Mouse (Mus musculus) lung, embryonic 14.5 days (tissue): ENCODE results near the gene Gm26661. TPM values are rescaled to one million over a fixed set of nuclear protein-coding genes. Genes with fewer than 3 reads are reported as not detected.
A peak's percentile ranks its signal among the peaks of the same experiment; 100 is the strongest.

Experiments used
- ATAC-seq: fragments of 200-750 bp; cut with Nextera tagmentation; 2 replicates; pipeline ENCODE4 v1.8.0; 2017; ENCODE audit warnings: mild to moderate bottlenecking, moderate TSS enrichment, moderate library complexity; ENCODE audit not compliant: insufficient read depth
- DNase-seq: peaks from one replicate; pipeline ENCODE4 v3.0.0-alpha.2; 2015
- H3K27ac ChIP-seq: fragments of 300-500 bp; sonication (generic); 2 replicates; pipeline ENCODE4 v1.5.1; 2014; ENCODE audit warnings: low read depth, mild to moderate bottlenecking, moderate library complexity
- H3K27me3 ChIP-seq: fragments of 300-500 bp; sonication (generic); 2 replicates; pipeline ENCODE4 v1.6.1; 2014; ENCODE audit warnings: low read length, control low read depth; ENCODE audit not compliant: insufficient read depth
- H3K36me3 ChIP-seq: fragments of 300-500 bp; sonication (generic); 2 replicates; pipeline ENCODE4 v1.6.1; 2014; ENCODE audit warnings: control low read depth; ENCODE audit not compliant: insufficient read depth
- H3K4me1 ChIP-seq: fragments of 300-500 bp; sonication (generic); 2 replicates; pipeline ENCODE4 v1.6.1; 2014; ENCODE audit warnings: antibody characterized with exemption, control low read depth; ENCODE audit not compliant: insufficient read depth
- H3K4me2 ChIP-seq: fragments of 300-500 bp; sonication (generic); 2 replicates; pipeline ENCODE4 v1.6.1; 2014; ENCODE audit warnings: mild to moderate bottlenecking
- H3K4me3 ChIP-seq: fragments of 300-500 bp; sonication (generic); 2 replicates; pipeline ENCODE4 v1.5.1; 2014; ENCODE audit warnings: low read depth, low read length
- H3K9ac ChIP-seq: fragments of 300-500 bp; sonication (generic); 2 replicates; pipeline ENCODE4 v1.6.1; 2014
- H3K9me3 ChIP-seq: fragments of 300-500 bp; sonication (generic); 2 replicates; pipeline ENCODE4 v1.6.1; 2016; ENCODE audit warnings: low read depth, low read length, control low read depth
- CTCF ChIP-seq: IDR thresholded peaks from 2 replicates; pipeline ENCODE4 v1.5.1; 2016; ENCODE audit warnings: antibody characterized with exemption, low read depth
- WGBS: fragments of 180-500 bp; shearing (Covaris S2); extraction: QIAGEN DNeasy Blood & Tissue Kit; methylation state at CpG from one replicate; pipeline ENCODE4 v1.1.7; 2014; 5-methylcytosine and 5-hydroxymethylcytosine counted together
- polyA plus RNA-seq: library from polyadenylated mRNA; unstranded; fragments of >200 nt; fragmentation: Nextera tagmentation; extraction: Ambion mirVana; gene quantifications from 2 replicates; pipeline ENCODE4 v1.2.1, GENCODE M21; 2014

Gm26661 gene
- polyA plus RNA-seq, 1 experiment from 2014 or later, result not detected

GRCm38 (mm10) chr14:7821341-7821740 is 30.0 kb downstream of the Gm26661 start:
- Histone ChIP-seq H3K4me3 (no peak overlapping the region), H3K9me3 (no peaks in the 10 kb centered on the region), H3K36me3 (no peaks in the 10 kb centered on the region), H3K4me2 (peak overlapping the region; percentile 7; the same call in 1 of the 2 replicates), H3K27ac (no peak overlapping the region), H3K27me3 (no peaks in the 10 kb centered on the region), H3K9ac (no peak overlapping the region), H3K4me1 (peaks cover 20% of the 10 kb centered on the region)
- WGBS, result 46% methylated on average over 8 of the region's 8 CpGs
- ATAC-seq (no peak), DNase-seq (peak; percentile 48)
- no peak for TF ChIP-seq CTCF

- 30% methylated on average over 7 of the region's 7 CpGs for WGBS
- Histone ChIP-seq H3K27me3 (no peaks in the 10 kb centered on the region), H3K27ac (peak overlapping the region; percentile 39; the same call in 1 of the 2 replicates), H3K4me1 (peaks cover 24% of the 10 kb centered on the region), H3K4me3 (no peak overlapping the region), H3K4me2 (no peak overlapping the region), H3K9ac (no peak overlapping the region), H3K36me3 (no peaks in the 10 kb centered on the region), H3K9me3 (no peaks in the 10 kb centered on the region)
- no peak for TF ChIP-seq CTCF
- DNase-seq (peak; percentile 80), ATAC-seq (peak; percentile 36; the same call in 1 of the 2 replicates)
Measured at GRCm38 (mm10) chr14:7822693-7823092, 31.3 kb downstream of the Gm26661 start.

- Histone ChIP-seq H3K27ac (no peak overlapping the region), H3K9ac (no peak overlapping the region), H3K36me3 (no peaks in the 10 kb centered on the region), H3K9me3 (no peaks in the 10 kb centered on the region), H3K4me1 (peaks cover 17% of the 10 kb centered on the region), H3K4me3 (no peak overlapping the region), H3K27me3 (no peaks in the 10 kb centered on the region), H3K4me2 (no peak overlapping the region)
- DNase-seq (no peak), ATAC-seq (no peak)
- no peak for TF ChIP-seq CTCF
- 37% methylated on average over 8 of the region's 8 CpGs for WGBS
Measured at GRCm38 (mm10) chr14:7824651-7825268, 33.4 kb downstream of the Gm26661 start.

GRCm38 (mm10) chr14:7826151-7826937 is 35.0 kb downstream of the Gm26661 start:
- Histone ChIP-seq H3K4me2 (no peak overlapping the region), H3K4me3 (no peak overlapping the region), H3K27me3 (no peaks in the 10 kb centered on the region), H3K4me1 (peaks cover 11% of the 10 kb centered on the region), H3K27ac (peak overlapping the region; percentile 84), H3K9ac (no peak overlapping the region), H3K9me3 (no peaks in the 10 kb centered on the region), H3K36me3 (no peaks in the 10 kb centered on the region)
- DNase-seq (peak; percentile 56), ATAC-seq (peak; percentile 23; the same call in 1 of the 2 replicates)
- no peak for TF ChIP-seq CTCF
- 42% methylated on average over 10 of the region's 10 CpGs for WGBS

- H3K4me2 ChIP-seq, result no peak overlapping the region
- no peak overlapping the region for H3K9ac ChIP-seq
- no peak overlapping the region for H3K27ac ChIP-seq
- H3K27me3 ChIP-seq, result no peaks in the 10 kb centered on the region
- no peaks in the 10 kb centered on the region for H3K36me3 ChIP-seq
- no peak overlapping the region for H3K4me3 ChIP-seq
- ATAC-seq (no peak), DNase-seq (no peak)
- no peak for TF ChIP-seq CTCF
- 0 out of 2 replicates have a peak, but pooled peaks cover 6% of the 10 kb centered on the region for H3K4me1 ChIP-seq
- WGBS, result 72% methylated on average over 2 of the region's 2 CpGs
- no peaks in the 10 kb centered on the region for H3K9me3 ChIP-seq
Measured at GRCm38 (mm10) chr14:7829181-7829580, 37.8 kb downstream of the Gm26661 start.

GRCm38 (mm10) chr14:7831770-7832439 is 40.5 kb downstream of the Gm26661 start:
- ATAC-seq (no peak), DNase-seq (no peak)
- no peak overlapping the region for H3K9ac ChIP-seq
- H3K27me3 ChIP-seq, result no peaks in the 10 kb centered on the region
- WGBS, result 43% methylated on average over 1 of the region's 1 CpGs
- H3K36me3 ChIP-seq, result no peaks in the 10 kb centered on the region
- H3K4me3 ChIP-seq, result no peak overlapping the region
- no peaks in the 10 kb centered on the region for H3K9me3 ChIP-seq
- H3K4me1 ChIP-seq, result no peaks in the 10 kb centered on the region
- no peak overlapping the region for H3K4me2 ChIP-seq
- TF ChIP-seq CTCF, result no peak
- no peak overlapping the region for H3K27ac ChIP-seq

GRCm38 (mm10) chr14:7832440-7832783 is 41.0 kb downstream of the Gm26661 start:
- no peaks in the 10 kb centered on the region for H3K4me1 ChIP-seq
- H3K4me2 ChIP-seq, result no peak overlapping the region
- 87% methylated on average over 5 of the region's 5 CpGs for WGBS
- H3K4me3 ChIP-seq, result no peak overlapping the region
- TF ChIP-seq CTCF, result no peak
- H3K36me3 ChIP-seq, result no peaks in the 10 kb centered on the region
- H3K9ac ChIP-seq, result no peak overlapping the region
- no peaks in the 10 kb centered on the region for H3K27me3 ChIP-seq
- ATAC-seq (no peak), DNase-seq (no peak)
- H3K9me3 ChIP-seq, result no peaks in the 10 kb centered on the region
- no peak overlapping the region for H3K27ac ChIP-seq
